Mouse (Mus musculus) embryonic facial prominence, embryonic 15.5 days (tissue): Measurements from ENCODE around the gene Qpctl. TPM values are rescaled to one million over a fixed set of nuclear protein-coding genes. Genes with fewer than 3 reads are reported as not detected.

Experiments used
- ATAC-seq: fragments of 200-750 bp; cut with Nextera tagmentation; 2 replicates; pipeline ENCODE4 v1.8.0; 2017; ENCODE audit warnings: low read depth, moderate TSS enrichment; ENCODE audit not compliant: insufficient number of reproducible peaks, low FRiP score, low TSS enrichment
- H3K27ac ChIP-seq: fragments of 300-500 bp; sonication (generic); replicated peaks from 2 replicates; pipeline ENCODE4 v1.5.1; 2015; ENCODE audit warnings: mild to moderate bottlenecking, inconsistent platforms
- H3K27me3 ChIP-seq: fragments of 300-500 bp; sonication (generic); 2 replicates; pipeline ENCODE4 v1.6.1; 2015; ENCODE audit warnings: inconsistent platforms
- H3K36me3 ChIP-seq: fragments of 300-500 bp; sonication (generic); 2 replicates; pipeline ENCODE4 v1.6.1; 2015; ENCODE audit warnings: mild to moderate bottlenecking, inconsistent platforms
- H3K4me1 ChIP-seq: fragments of 300-500 bp; sonication (generic); 2 replicates; pipeline ENCODE4 v1.6.1; 2015; ENCODE audit warnings: inconsistent platforms
- H3K4me2 ChIP-seq: fragments of 300-500 bp; sonication (generic); replicated peaks from 2 replicates; pipeline ENCODE4 v1.6.1; 2015; ENCODE audit warnings: mild to moderate bottlenecking, inconsistent platforms
- H3K4me3 ChIP-seq: fragments of 300-500 bp; sonication (generic); replicated peaks from 2 replicates; pipeline ENCODE4 v1.5.1; 2015; ENCODE audit warnings: mild to moderate bottlenecking, inconsistent platforms
- H3K9ac ChIP-seq: fragments of 300-500 bp; sonication (generic); 2 replicates; pipeline ENCODE4 v1.6.1; 2015; ENCODE audit warnings: inconsistent platforms
- H3K9me3 ChIP-seq: fragments of 300-500 bp; sonication (generic); replicated peaks from 2 replicates; pipeline ENCODE4 v1.6.1; 2016; ENCODE audit warnings: inconsistent platforms
- WGBS: fragments of 180-500 bp; shearing (Covaris S2); methylation state at CpG from one replicate; pipeline ENCODE4 v1.1.7; 2015; 5-methylcytosine and 5-hydroxymethylcytosine counted together
- polyA plus RNA-seq: library from polyadenylated mRNA; unstranded; fragments of >200 nt; fragmentation: Nextera tagmentation; extraction: Ambion mirVana; gene quantifications from 2 replicates; pipeline ENCODE4 v1.2.1, GENCODE M21; 2015

The Qpctl gene
- polyA plus RNA-seq, 1 experiment from 2014 or later, result 13.9 TPM

GRCm38 (mm10) chr7:19147497-19148045, 1.5 kb downstream of the Qpctl start:
- no peak overlapping the region for H3K4me3 ChIP-seq
- WGBS, result 40% methylated on average over 6 of the region's 6 CpGs
- H3K27me3 ChIP-seq, result no peaks in the 10 kb centered on the region
- H3K4me2 ChIP-seq, result peak overlapping the region; percentile 84; the same call in 1 of the 2 replicates
- H3K9ac ChIP-seq, result no peak overlapping the region
- H3K27ac ChIP-seq, result no peak overlapping the region
- ATAC-seq, result no peak
- H3K4me1 ChIP-seq, result peaks cover 23% of the 10 kb centered on the region
- H3K36me3 ChIP-seq, result peaks cover 13% of the 10 kb centered on the region
- no peaks in the 10 kb centered on the region for H3K9me3 ChIP-seq

DNA sequence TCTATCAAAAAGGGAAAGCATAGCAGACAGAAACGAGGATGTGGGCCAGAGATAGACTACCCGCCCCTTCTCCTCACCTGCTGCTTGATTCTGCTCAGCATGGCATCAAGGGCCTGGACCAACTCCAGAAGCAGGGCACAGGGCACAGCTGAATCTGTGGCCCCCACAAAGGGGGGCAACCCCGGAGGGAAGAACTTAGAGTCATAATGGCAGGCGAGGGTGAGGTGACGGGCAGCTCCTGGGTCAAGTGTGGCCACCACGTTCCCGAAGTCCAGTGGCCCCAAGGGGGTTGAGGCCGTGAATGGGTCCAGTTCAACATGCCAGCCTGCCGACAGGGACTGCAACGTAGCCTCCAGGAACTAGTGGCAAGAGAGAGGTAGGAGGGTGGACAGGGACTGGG, 2.3 kb downstream of the Qpctl start:
- peaks cover 23% of the 10 kb centered on the region for H3K4me1 ChIP-seq
- no peaks in the 10 kb centered on the region for H3K9me3 ChIP-seq
- no peak overlapping the region for H3K4me3 ChIP-seq
- H3K27me3 ChIP-seq, result no peaks in the 10 kb centered on the region
- no peak overlapping the region for H3K4me2 ChIP-seq
- H3K9ac ChIP-seq, result no peak overlapping the region
- H3K36me3 ChIP-seq, result peaks cover 7% of the 10 kb centered on the region; the same call in 1 of the 2 replicates
- no peak for ATAC-seq
- 88% methylated on average over 10 of the region's 10 CpGs for WGBS
- no peak overlapping the region for H3K27ac ChIP-seq

DNA sequence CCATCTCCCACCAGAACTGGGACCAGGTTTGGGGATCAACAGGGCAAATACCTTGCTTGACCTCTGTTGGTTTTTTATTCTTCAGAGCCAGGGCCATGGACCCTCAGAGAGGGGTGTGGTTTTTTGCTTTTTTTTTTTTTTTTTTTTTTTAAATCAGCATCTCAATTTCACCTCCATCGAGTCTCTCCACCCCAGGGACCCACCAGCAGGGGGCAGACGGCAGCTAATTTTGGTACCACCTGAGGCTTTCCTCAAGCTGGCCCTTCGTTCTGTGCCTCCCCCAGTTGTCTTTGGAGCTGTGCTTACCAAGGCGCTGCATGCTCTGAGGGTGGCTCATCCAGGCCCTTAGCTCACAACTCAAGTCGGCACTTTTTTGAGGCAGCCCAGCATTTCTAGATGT, 11.7 kb downstream of the Qpctl start:
- no peak overlapping the region for H3K27ac ChIP-seq
- no peaks in the 10 kb centered on the region for H3K4me1 ChIP-seq
- 38% methylated on average over 5 of the region's 5 CpGs for WGBS
- no peak overlapping the region for H3K9ac ChIP-seq
- no peak for ATAC-seq
- no peak overlapping the region for H3K4me2 ChIP-seq
- H3K27me3 ChIP-seq, result no peaks in the 10 kb centered on the region
- no peaks in the 10 kb centered on the region for H3K9me3 ChIP-seq
- H3K4me3 ChIP-seq, result no peak overlapping the region
- H3K36me3 ChIP-seq, result peaks cover 68% of the 10 kb centered on the region

- H3K36me3 ChIP-seq, result peaks cover 68% of the 10 kb centered on the region
Observed at GRCm38 (mm10) chr7:19136673-19137334, 12.3 kb downstream of the Qpctl start.

DNA sequence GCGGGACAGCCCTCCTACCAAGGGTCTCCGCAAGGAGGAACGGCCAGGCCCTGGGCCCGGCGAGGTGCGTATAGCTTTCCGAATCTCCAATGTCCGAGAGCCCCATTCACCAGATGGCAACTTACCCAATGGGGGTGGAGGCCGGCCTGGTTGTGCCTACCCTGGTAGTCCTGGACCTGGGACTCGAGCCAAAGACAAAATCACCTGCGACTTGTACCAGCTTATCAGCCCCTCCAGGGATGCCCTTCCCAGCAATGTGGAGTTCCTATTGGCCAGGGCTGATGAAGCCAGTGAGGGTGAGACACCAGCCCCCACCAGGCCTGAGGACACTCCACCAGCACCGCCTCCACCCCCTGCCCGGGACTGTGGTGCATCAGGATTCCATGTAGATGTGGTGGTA, 12.9 kb downstream of the Qpctl start:
- no peak for ATAC-seq
- Histone ChIP-seq H3K4me3 (no peak overlapping the region), H3K9me3 (no peaks in the 10 kb centered on the region), H3K27me3 (no peaks in the 10 kb centered on the region), H3K27ac (no peak overlapping the region), H3K9ac (no peak overlapping the region), H3K4me1 (peaks cover 6% of the 10 kb centered on the region; the same call in 1 of the 2 replicates), H3K36me3 (peaks cover 67% of the 10 kb centered on the region), H3K4me2 (no peak overlapping the region)
- WGBS, result 95% methylated on average over 13 of the region's 13 CpGs

More at GRCm38 (mm10) chr7:19136673-19137334, 12.3 kb downstream of the Qpctl start:
- ATAC-seq, result no peak
- Histone ChIP-seq H3K4me1 (peaks cover 4% of the 10 kb centered on the region; the same call in 1 of the 2 replicates), H3K4me2 (no peak overlapping the region), H3K27ac (no peak overlapping the region), H3K9ac (no peak overlapping the region), H3K27me3 (no peaks in the 10 kb centered on the region), H3K9me3 (no peaks in the 10 kb centered on the region), H3K4me3 (no peak overlapping the region)
- 85% methylated on average over 38 of the region's 38 CpGs for WGBS

DNA sequence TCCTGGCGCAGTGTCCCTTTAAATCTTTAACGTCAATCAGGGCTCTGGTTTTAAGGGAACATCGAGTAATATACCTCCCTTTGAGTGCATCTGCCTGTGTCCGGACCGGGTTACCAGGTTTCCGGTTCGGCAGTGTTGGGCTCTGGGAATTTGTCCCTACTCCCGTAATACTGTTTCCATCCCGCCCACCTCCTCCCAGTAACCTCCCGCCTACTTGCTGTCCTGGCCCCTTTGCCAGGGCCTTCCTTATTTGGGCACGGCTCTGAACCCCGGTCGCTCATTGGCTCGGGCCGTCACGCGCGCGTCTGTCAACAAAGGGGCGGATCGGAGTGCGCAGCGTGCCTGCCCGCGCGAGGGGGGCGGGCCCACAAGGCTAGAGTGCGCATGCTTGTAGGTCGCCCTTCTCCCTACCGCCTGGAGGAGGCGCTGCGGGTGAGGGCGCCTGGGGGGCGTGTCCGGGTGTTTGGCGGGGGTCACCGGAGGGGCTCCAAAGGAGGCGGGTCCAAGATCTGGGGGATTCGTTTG, 17.7 kb downstream of the Qpctl start:
- WGBS, result under 1% methylated on average over 39 of the region's 39 CpGs
- ATAC-seq, result peak; percentile 99
- Histone ChIP-seq H3K36me3 (peaks cover 25% of the 10 kb centered on the region), H3K4me2 (peak overlapping the region; percentile 64), H3K9me3 (no peaks in the 10 kb centered on the region), H3K9ac (peak overlapping the region; percentile 31; the same call in 1 of the 2 replicates), H3K4me3 (peak overlapping the region; percentile 49), H3K27me3 (no peaks in the 10 kb centered on the region), H3K4me1 (peaks cover 15% of the 10 kb centered on the region; the same call in 1 of the 2 replicates), H3K27ac (peak overlapping the region; percentile 89)

GRCm38 (mm10) chr7:19130657-19131056, 18.4 kb downstream of the Qpctl start:
- H3K4me3 ChIP-seq, result peak overlapping the region; percentile 49
- H3K27me3 ChIP-seq, result no peaks in the 10 kb centered on the region
- 21% methylated on average over 4 of the region's 4 CpGs for WGBS
- H3K4me1 ChIP-seq, result peaks cover 15% of the 10 kb centered on the region; the same call in 1 of the 2 replicates
- H3K36me3 ChIP-seq, result peaks cover 17% of the 10 kb centered on the region
- H3K9ac ChIP-seq, result peak overlapping the region; percentile 31; the same call in 1 of the 2 replicates
- peak overlapping the region; percentile 64 for H3K4me2 ChIP-seq
- peak overlapping the region; percentile 89 for H3K27ac ChIP-seq
- H3K9me3 ChIP-seq, result no peaks in the 10 kb centered on the region
- no peak for ATAC-seq

- Histone ChIP-seq H3K9ac (no peak overlapping the region), H3K27me3 (no peaks in the 10 kb centered on the region), H3K4me2 (no peak overlapping the region)
Observed at GRCm38 (mm10) chr7:19129396-19129795, 19.7 kb downstream of the Qpctl start.

DNA sequence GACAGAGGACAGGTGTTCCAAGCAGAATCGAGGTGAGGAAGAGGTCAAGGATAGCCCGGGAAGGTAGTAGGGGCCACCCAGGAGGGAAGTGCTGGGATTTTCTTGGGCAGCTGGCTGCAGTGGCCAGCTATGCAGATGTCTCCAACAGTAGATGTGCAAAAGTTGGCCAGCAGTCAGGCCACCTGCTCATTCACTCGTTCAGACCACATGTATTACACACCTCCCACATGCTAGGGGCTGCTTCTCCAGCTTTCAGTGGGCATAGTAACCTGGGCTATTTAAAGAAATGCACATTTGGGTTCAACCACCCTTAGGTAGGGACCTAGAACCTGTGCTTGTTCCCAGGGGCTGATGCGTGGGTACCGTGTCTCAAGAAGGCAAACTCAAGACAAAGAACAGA, 21.3 kb downstream of the Qpctl start:
- H3K4me2 ChIP-seq, result no peak overlapping the region
- H3K4me3 ChIP-seq, result no peak overlapping the region
- H3K9ac ChIP-seq, result no peak overlapping the region
- no peaks in the 10 kb centered on the region for H3K9me3 ChIP-seq
- peaks cover 5% of the 10 kb centered on the region; the same call in 1 of the 2 replicates for H3K36me3 ChIP-seq
- WGBS, result 88% methylated on average over 5 of the region's 5 CpGs
- ATAC-seq, result no peak
- H3K27ac ChIP-seq, result no peak overlapping the region
- H3K4me1 ChIP-seq, result peaks cover 15% of the 10 kb centered on the region; the same call in 1 of the 2 replicates
- no peaks in the 10 kb centered on the region for H3K27me3 ChIP-seq

More at GRCm38 (mm10) chr7:19129396-19129795, 19.7 kb downstream of the Qpctl start:
- WGBS, result 92% methylated on average over 5 of the region's 5 CpGs
- H3K36me3 ChIP-seq, result peaks cover 6% of the 10 kb centered on the region; the same call in 1 of the 2 replicates
- no peaks in the 10 kb centered on the region for H3K9me3 ChIP-seq
- no peak overlapping the region for H3K27ac ChIP-seq
- no peak overlapping the region for H3K4me3 ChIP-seq
- peaks cover 15% of the 10 kb centered on the region; the same call in 1 of the 2 replicates for H3K4me1 ChIP-seq
- no peak for ATAC-seq

DNA sequence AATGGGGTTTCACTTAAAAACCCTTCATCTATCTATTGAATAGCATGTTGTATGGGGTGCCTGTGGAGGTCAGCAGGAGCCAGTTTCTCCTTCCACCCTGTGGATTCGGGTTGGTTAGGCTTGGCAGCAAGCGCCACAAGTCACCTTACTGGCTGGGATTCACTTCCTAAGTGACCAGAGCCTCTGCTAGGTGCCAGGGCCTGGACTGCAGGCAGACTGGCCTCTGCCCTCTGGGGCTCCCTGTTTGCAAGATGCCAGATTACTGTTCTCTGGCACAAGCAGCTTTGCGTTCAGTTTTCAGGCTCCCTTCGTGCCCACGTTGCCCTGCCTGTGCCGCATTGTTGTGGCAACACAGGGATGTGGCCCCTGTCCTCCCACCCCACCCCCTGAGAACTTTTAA, 24.4 kb downstream of the Qpctl start:
- no peak for ATAC-seq
- Histone ChIP-seq H3K36me3 (peaks cover 5% of the 10 kb centered on the region; the same call in 1 of the 2 replicates), H3K27ac (no peak overlapping the region), H3K4me2 (no peak overlapping the region), H3K9me3 (no peaks in the 10 kb centered on the region), H3K9ac (no peak overlapping the region), H3K27me3 (no peaks in the 10 kb centered on the region), H3K4me1 (peaks cover 16% of the 10 kb centered on the region), H3K4me3 (no peak overlapping the region)
- 89% methylated on average over 6 of the region's 6 CpGs for WGBS

DNA sequence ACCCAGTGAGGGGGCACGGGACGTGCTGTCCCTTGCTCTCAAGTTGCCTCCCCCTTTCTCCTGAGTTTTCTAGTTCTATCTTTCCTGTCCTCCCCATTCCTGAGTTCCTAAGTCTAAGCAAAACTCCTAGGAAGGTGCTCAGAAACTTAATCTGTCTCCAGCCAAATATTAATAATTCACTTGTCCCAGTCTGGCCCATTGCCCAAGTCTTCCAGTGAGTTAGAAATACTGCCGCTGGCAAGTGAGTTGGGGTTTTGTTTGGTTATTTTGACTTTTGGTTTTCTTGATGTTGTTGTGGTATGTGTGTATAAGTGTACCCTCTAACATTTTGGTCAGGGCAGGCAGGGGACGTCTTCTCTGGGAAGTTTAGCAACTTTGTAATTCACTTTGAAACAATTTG, 27.4 kb downstream of the Qpctl start:
- ATAC-seq, result no peak
- no peaks in the 10 kb centered on the region for H3K27me3 ChIP-seq
- H3K4me2 ChIP-seq, result no peak overlapping the region
- H3K9ac ChIP-seq, result no peak overlapping the region
- no peaks in the 10 kb centered on the region for H3K36me3 ChIP-seq
- no peak overlapping the region for H3K4me3 ChIP-seq
- H3K9me3 ChIP-seq, result no peaks in the 10 kb centered on the region
- H3K27ac ChIP-seq, result no peak overlapping the region
- peaks cover 24% of the 10 kb centered on the region for H3K4me1 ChIP-seq
- WGBS, result 92% methylated on average over 4 of the region's 4 CpGs
